ENCODE assay signal across 9 mouse cellular contexts in genomic region chr2:75603175-75603871, GRCm38 (mm10). TPM values are rescaled to one million over a fixed set of nuclear protein-coding genes. Genes with fewer than 3 reads are reported as not detected.
DNase-seq lines count a peak whose midpoint lies in the region; ATAC-seq lines count a peak whose summit lies in the region.
"Had no signal": no experiment of that assay in that cellular context is flagged by ENCODE, and none has a peak within 500 bp of the region (broad histone marks: within the 10 kb centered on the region; RNA-seq: fewer than 3 reads in every experiment).

No protein-coding gene starts in this region.

- H3K9me3 ChIP-seq in embryonic facial prominence, embryonic 13.5 days: no peaks in the 10 kb centered on the region
- H3K9me3 ChIP-seq in hindbrain, embryonic 14.5 days (ENCODE audit: control insufficient read depth, low read length): no peaks in the 10 kb centered on the region
- H3K9me3 ChIP-seq in stomach, embryonic 15.5 days: no peaks in the 10 kb centered on the region

- H3K4me3 ChIP-seq in embryonic facial prominence, embryonic 13.5 days: peak overlapping the region; percentile 47
- peak overlapping the region; percentile 22 for H3K4me3 ChIP-seq in hindbrain, embryonic 14.5 days (replicated peaks; ENCODE audit: low read length)
- H3K4me3 ChIP-seq in stomach, embryonic 15.5 days (replicated peaks): peak overlapping the region; percentile 38

- no peak overlapping the region for H3K27ac ChIP-seq in embryonic facial prominence, embryonic 13.5 days
- H3K27ac ChIP-seq in hindbrain, embryonic 14.5 days: peak overlapping the region; percentile 55
- H3K27ac ChIP-seq in stomach, embryonic 15.5 days: no peak overlapping the region

- ATAC-seq in embryonic facial prominence, embryonic 13.5 days (ENCODE audit: insufficient number of reproducible peaks, insufficient read depth, low FRiP score, low TSS enrichment, low read depth): no peak
- peak; percentile 86 for ATAC-seq in hindbrain, embryonic 14.5 days (ENCODE audit: low FRiP score)
- no peak for ATAC-seq in stomach, embryonic 15.5 days (ENCODE audit: insufficient read depth, low FRiP score, low read depth)

- DNase-seq in adrenal gland, postnatal 10 days: peak; percentile 68
- DNase-seq in adrenal gland, postnatal 4 days (ENCODE audit: low spot score in 2 of 2): no peak
- DNase-seq in adipocyte (ENCODE audit: low spot score): peak; percentile 56
- DNase-seq in hindbrain, embryonic 14.5 days (ENCODE audit: low spot score): peak; percentile 74
- DNase-seq in left cerebral cortex, postnatal 4 days: peak; percentile 87
- DNase-seq in mesoderm, embryonic 11.5 days (ENCODE audit: low read depth, low spot score): peak; percentile 30

- WGBS in embryonic facial prominence, embryonic 13.5 days: 14% methylated on average over 26 of the region's 26 CpGs
- 8% methylated on average over 26 of the region's 26 CpGs for WGBS in hindbrain, embryonic 14.5 days
- 11% methylated on average over 25 of the region's 26 CpGs for WGBS in stomach, embryonic 15.5 days

- H3K36me3 ChIP-seq in embryonic facial prominence, embryonic 13.5 days: no peaks in the 10 kb centered on the region
- H3K36me3 ChIP-seq in hindbrain, embryonic 14.5 days (replicated peaks; ENCODE audit: control insufficient read depth, insufficient read depth): no peaks in the 10 kb centered on the region
- no peaks in the 10 kb centered on the region for H3K36me3 ChIP-seq in stomach, embryonic 15.5 days

- H3K4me2 ChIP-seq in embryonic facial prominence, embryonic 13.5 days: peak overlapping the region; percentile 70
- H3K4me2 ChIP-seq in hindbrain, embryonic 14.5 days (replicated peaks): peak overlapping the region; percentile 55
- H3K4me2 ChIP-seq in stomach, embryonic 15.5 days: peak overlapping the region; percentile 69

- intact Hi-C loops in left cerebral cortex, postnatal 4 days (cut with DNase I): loop anchor here (10.0 kb wide), 4 partner anchors 61 to 501 kb away; no protein-coding TSS in a partner anchor

- H3K4me1 ChIP-seq in embryonic facial prominence, embryonic 13.5 days: peaks cover 5% of the 10 kb centered on the region
- H3K4me1 ChIP-seq in hindbrain, embryonic 14.5 days (replicated peaks; ENCODE audit: control insufficient read depth, insufficient read depth, low read length): peaks cover 5% of the 10 kb centered on the region
- peaks cover 8% of the 10 kb centered on the region; the same call in 1 of the 2 replicates for H3K4me1 ChIP-seq in stomach, embryonic 15.5 days

- peak overlapping the region; percentile 64 for H3K9ac ChIP-seq in embryonic facial prominence, embryonic 13.5 days
- H3K9ac ChIP-seq in hindbrain, embryonic 14.5 days: peak overlapping the region; percentile 44
- no peak overlapping the region for H3K9ac ChIP-seq in stomach, embryonic 15.5 days

- peaks cover under 1% of the 10 kb centered on the region; the same call in 1 of the 2 replicates for H3K27me3 ChIP-seq in embryonic facial prominence, embryonic 13.5 days
- 0 out of 2 replicates have a peak, but pooled peaks cover 4% of the 10 kb centered on the region for H3K27me3 ChIP-seq in hindbrain, embryonic 14.5 days (ENCODE audit: control insufficient read depth, insufficient read depth, low read length)
- no peaks in the 10 kb centered on the region for H3K27me3 ChIP-seq in stomach, embryonic 15.5 days (replicated peaks)
- H3K27me3 ChIP-seq: CH12.LX had no signal

RNA-seq across cellular contexts. Expression of gene Hnrnpa3, which starts 55.7 kb away (rescaled TPM):
- total RNA-seq in adrenal gland, postnatal 10 days (2021): 100 to 1,000 TPM; 358 to 456 TPM
- 100 to 1,000 TPM; 525 to 570 TPM for total RNA-seq in adrenal gland, postnatal 4 days (2021)
- 269 and 343 TPM in 2 replicates for polyA plus RNA-seq in embryonic facial prominence, embryonic 13.5 days (2015; fragmentation: Nextera tagmentation; extraction: Ambion mirVana)
- 135 and 140 TPM in 2 replicates for polyA plus RNA-seq in hindbrain, embryonic 14.5 days (2014; fragmentation: Nextera tagmentation; extraction: Ambion mirVana)
- 100 to 1,000 TPM; 456 to 465 TPM for total RNA-seq in left cerebral cortex, postnatal 4 days (2021)
- 241 and 344 TPM in 2 replicates for polyA plus RNA-seq in stomach, embryonic 15.5 days (2015; fragmentation: Nextera tagmentation; extraction: Ambion mirVana)

Comparison
In these comparisons a context has a peak if more than half of its experiments do, and no peak if none do; other contexts are left out.
1. DNase-seq: peak in adrenal gland, postnatal 10 days (single experiment), adipocyte (single experiment), hindbrain, embryonic 14.5 days (single experiment), left cerebral cortex, postnatal 4 days (single experiment) and mesoderm, embryonic 11.5 days (single experiment); none in adrenal gland, postnatal 4 days (0 of 2).
2. Peak in every context shown above with its lines, with median percentiles within 50 percentile points of each other: H3K4me2 ChIP-seq and H3K4me3 ChIP-seq.